Mouse (Mus musculus) lung, embryonic 16.5 days (tissue): ENCODE measurements around the gene Peli1. TPM values are rescaled to one million over a fixed set of nuclear protein-coding genes. Genes with fewer than 3 reads are reported as not detected.

Experiments
- ATAC-seq: fragments of 200-750 bp; cut with Nextera tagmentation; 2 replicates; pipeline ENCODE4 v1.8.0; 2017; ENCODE audit warnings: low read depth, mild to moderate bottlenecking, moderate library complexity
- H3K27ac ChIP-seq: fragments of 300-500 bp; sonication (generic); 2 replicates; pipeline ENCODE4 v1.5.1; 2014; ENCODE audit warnings: mild to moderate bottlenecking, control low read depth, low read length
- H3K27me3 ChIP-seq: fragments of 300-500 bp; sonication (generic); 2 replicates; pipeline ENCODE4 v1.6.1; 2014; ENCODE audit warnings: low read depth, low read length, mixed read lengths; ENCODE audit not compliant: control insufficient read depth, insufficient read depth
- H3K36me3 ChIP-seq: fragments of 300-500 bp; sonication (generic); 2 replicates; pipeline ENCODE4 v1.6.1; 2014; ENCODE audit warnings: low read length; ENCODE audit not compliant: control insufficient read depth, insufficient read depth
- H3K4me1 ChIP-seq: fragments of 300-500 bp; sonication (generic); replicated peaks from 2 replicates; pipeline ENCODE4 v1.6.1; 2014; ENCODE audit warnings: low read length, mixed read lengths; ENCODE audit not compliant: control insufficient read depth, insufficient read depth
- H3K4me2 ChIP-seq: fragments of 300-500 bp; sonication (generic); 2 replicates; pipeline ENCODE4 v1.6.1; 2014; ENCODE audit warnings: low read depth, low read length, control low read depth
- H3K4me3 ChIP-seq: fragments of 300-500 bp; sonication (generic); 2 replicates; pipeline ENCODE4 v1.5.1; 2014; ENCODE audit warnings: mild to moderate bottlenecking, low read length, control low read depth
- H3K9ac ChIP-seq: fragments of 300-500 bp; sonication (generic); 2 replicates; pipeline ENCODE4 v1.6.1; 2014; ENCODE audit warnings: low read length, control low read depth
- H3K9me3 ChIP-seq: fragments of 300-500 bp; sonication (generic); 2 replicates; pipeline ENCODE4 v1.6.1; 2016; ENCODE audit warnings: low read length; ENCODE audit not compliant: control insufficient read depth
- WGBS: fragments of 180-500 bp; shearing (Covaris S2); extraction: QIAGEN DNeasy Blood & Tissue Kit; methylation state at CpG from one replicate; pipeline ENCODE4 v1.1.7; 2014; 5-methylcytosine and 5-hydroxymethylcytosine counted together
- polyA plus RNA-seq: library from polyadenylated mRNA; unstranded; fragments of >200 nt; fragmentation: Nextera tagmentation; extraction: Ambion mirVana; gene quantifications from 2 replicates; pipeline ENCODE4 v1.2.1, GENCODE M21; 2015

Gene Peli1
- 47.9 and 49.4 TPM in 2 replicates for polyA plus RNA-seq

DNA sequence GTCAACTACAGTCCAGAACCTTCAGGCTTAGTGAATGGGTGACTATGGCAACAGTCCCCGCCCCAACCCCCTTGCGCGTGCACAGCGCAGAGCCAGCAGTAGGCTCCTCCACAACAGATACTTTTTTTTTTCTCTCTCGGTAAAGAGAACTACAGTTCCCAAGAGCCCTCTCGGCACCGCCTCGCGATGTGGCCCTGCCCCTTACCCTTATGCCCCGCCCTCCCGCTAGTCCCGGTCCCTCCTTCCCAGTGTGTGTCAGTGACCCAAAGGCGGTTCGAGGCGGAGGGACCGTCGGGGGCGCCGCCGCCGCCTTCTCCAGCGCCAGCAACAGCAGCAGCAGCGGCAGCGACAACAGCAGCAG, at the start of gene Peli1:
Gene Peli1 (plus strand): TSS at position 225 of the 361 bp plus-strand sequence.
- no peaks in the 10 kb centered on the region for H3K27me3 ChIP-seq
- H3K4me3 ChIP-seq, result peak within 1 kb of the TSS; percentile 86
- peak within 1 kb of the TSS; percentile 99 for H3K27ac ChIP-seq
- H3K36me3 ChIP-seq, result no peaks in the 10 kb centered on the region
- peak within 1 kb of the TSS; percentile 65 for H3K4me2 ChIP-seq
- peaks cover 13% of the 10 kb centered on the region for H3K4me1 ChIP-seq
- H3K9me3 ChIP-seq, result no peaks in the 10 kb centered on the region
- WGBS, result 0% methylated on average over 24 of the region's 24 CpGs
- peak; percentile 100 for ATAC-seq
- peak within 1 kb of the TSS; percentile 98 for H3K9ac ChIP-seq

DNA sequence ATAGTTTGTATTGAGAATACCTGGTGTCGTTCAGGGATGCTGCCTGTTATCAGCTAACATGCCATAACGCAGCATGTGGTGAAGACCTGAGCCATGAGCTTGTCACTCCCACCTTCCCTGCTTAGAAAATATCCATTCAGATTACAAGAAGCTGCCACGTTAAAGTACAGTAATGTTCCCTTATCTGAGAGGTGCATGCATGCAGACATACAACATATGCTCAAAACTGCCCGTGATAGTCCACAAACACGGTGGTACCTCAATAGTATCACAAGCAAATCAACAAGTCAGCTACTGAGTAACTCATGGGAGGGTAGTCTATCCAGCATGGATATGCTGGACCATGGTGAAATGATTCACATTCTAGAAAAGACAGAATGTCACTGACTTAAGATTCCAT, 48.5 kb upstream of the Peli1 start:
- no peak overlapping the region for H3K4me3 ChIP-seq
- H3K4me2 ChIP-seq, result no peak overlapping the region
- no peak overlapping the region for H3K9ac ChIP-seq
- no peaks in the 10 kb centered on the region for H3K4me1 ChIP-seq
- no peak for ATAC-seq
- WGBS, result 81% methylated on average over 5 of the region's 5 CpGs
- H3K27me3 ChIP-seq, result no peaks in the 10 kb centered on the region
- no peaks in the 10 kb centered on the region for H3K36me3 ChIP-seq
- no peak overlapping the region for H3K27ac ChIP-seq
- H3K9me3 ChIP-seq, result no peaks in the 10 kb centered on the region

DNA sequence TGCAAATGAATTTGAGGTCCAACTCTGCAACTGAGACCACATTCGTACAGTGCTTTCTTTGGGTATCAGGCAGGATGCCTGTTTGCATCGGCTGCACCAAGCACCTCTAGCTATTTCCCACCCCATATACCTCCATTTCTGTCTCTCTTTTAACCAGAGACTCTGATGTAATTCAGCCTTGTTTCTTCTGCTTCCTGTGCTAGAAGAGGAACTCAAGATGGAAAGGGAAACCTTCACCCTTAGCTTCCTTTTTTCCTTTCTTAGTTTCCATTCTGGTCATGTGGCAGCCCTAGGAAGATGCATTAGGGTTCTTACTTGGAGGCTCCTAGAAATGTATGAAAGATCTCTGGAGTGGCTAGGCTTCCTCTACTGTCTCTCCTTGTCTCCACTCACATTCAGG, 44.9 kb upstream of the Peli1 start:
- Histone ChIP-seq H3K4me2 (no peak overlapping the region), H3K36me3 (no peaks in the 10 kb centered on the region), H3K27me3 (no peaks in the 10 kb centered on the region), H3K27ac (no peak overlapping the region), H3K4me1 (no peaks in the 10 kb centered on the region), H3K4me3 (no peak overlapping the region), H3K9ac (no peak overlapping the region), H3K9me3 (no peaks in the 10 kb centered on the region)
- ATAC-seq, result no peak
- WGBS, result 85% methylated on average over 2 of the region's 2 CpGs

DNA sequence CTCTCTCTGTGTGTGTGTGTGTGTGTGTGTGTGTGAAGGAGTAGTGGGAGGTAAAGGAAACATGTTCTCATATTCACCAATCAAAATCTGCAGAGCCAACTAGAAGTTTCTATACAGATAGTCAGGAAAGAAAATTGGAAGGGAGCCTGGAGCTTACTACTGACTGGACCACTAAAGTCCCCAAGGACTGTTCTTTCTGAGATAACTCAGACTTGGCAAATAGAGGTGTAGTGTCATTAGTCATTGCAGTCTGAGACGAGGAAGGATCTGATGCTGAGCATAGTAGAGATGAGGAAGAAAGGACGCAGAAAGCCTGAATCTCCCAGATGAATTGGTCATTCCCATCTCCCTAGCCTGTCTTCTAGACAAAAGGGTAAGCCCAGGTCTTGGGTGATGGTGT, 43.2 kb upstream of the Peli1 start:
- WGBS, result 57% methylated on average over 2 of the region's 2 CpGs
- Histone ChIP-seq H3K9ac (no peak overlapping the region), H3K27ac (no peak overlapping the region), H3K4me1 (no peaks in the 10 kb centered on the region), H3K9me3 (no peaks in the 10 kb centered on the region), H3K4me3 (no peak overlapping the region), H3K27me3 (no peaks in the 10 kb centered on the region), H3K4me2 (no peak overlapping the region), H3K36me3 (no peaks in the 10 kb centered on the region)
- no peak for ATAC-seq

DNA sequence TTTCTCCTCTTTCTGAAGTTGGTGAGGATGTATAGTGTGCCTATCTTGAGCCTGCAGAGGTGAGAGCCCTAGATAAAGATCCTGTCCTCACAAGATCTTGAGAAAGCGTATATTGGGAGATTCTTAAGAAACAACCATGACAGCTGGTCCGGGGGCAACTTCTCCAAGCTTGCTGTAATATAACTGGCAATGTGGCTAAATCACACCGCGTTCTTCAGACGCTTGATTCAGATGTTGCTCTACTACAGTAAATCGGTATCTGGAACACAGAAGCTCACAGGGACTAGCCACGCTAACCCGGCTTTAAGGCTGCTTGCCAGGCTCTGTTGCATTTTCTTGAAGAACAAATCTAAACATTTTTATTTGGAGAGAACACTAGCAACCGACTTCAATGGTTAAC, 39.4 kb upstream of the Peli1 start:
- no peaks in the 10 kb centered on the region for H3K27me3 ChIP-seq
- H3K9ac ChIP-seq, result no peak overlapping the region
- 63% methylated on average over 9 of the region's 9 CpGs for WGBS
- no peak overlapping the region for H3K4me3 ChIP-seq
- no peaks in the 10 kb centered on the region for H3K9me3 ChIP-seq
- no peaks in the 10 kb centered on the region for H3K36me3 ChIP-seq
- no peak overlapping the region for H3K27ac ChIP-seq
- H3K4me2 ChIP-seq, result no peak overlapping the region
- ATAC-seq, result no peak
- H3K4me1 ChIP-seq, result no peaks in the 10 kb centered on the region

DNA sequence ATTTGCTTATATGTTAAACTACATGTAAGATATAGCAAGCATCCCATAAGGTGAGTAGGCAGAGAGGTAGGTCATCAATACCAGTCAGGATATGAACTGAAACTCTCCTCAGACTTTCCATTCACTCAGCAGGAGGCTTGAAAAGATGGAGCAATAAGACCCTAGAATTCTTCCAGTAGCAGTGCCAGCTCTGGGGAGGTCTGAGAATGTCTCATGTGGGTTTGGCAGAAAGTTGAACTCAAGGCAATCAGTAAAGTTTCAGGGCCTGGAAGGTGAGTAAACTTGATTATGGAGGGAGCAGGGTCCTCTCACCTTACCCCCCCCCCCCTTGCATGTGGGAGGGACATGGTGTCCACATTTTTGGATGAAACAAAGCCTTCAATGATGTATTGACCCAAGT, 36.5 kb upstream of the Peli1 start:
- no peak for ATAC-seq
- H3K4me1 ChIP-seq, result 0 out of 2 replicates have a peak, but pooled peaks cover 4% of the 10 kb centered on the region
- H3K27ac ChIP-seq, result no peak overlapping the region
- no peaks in the 10 kb centered on the region for H3K9me3 ChIP-seq
- no peak overlapping the region for H3K4me3 ChIP-seq
- H3K9ac ChIP-seq, result no peak overlapping the region
- H3K4me2 ChIP-seq, result no peak overlapping the region
- H3K27me3 ChIP-seq, result no peaks in the 10 kb centered on the region
- no peaks in the 10 kb centered on the region for H3K36me3 ChIP-seq

DNA sequence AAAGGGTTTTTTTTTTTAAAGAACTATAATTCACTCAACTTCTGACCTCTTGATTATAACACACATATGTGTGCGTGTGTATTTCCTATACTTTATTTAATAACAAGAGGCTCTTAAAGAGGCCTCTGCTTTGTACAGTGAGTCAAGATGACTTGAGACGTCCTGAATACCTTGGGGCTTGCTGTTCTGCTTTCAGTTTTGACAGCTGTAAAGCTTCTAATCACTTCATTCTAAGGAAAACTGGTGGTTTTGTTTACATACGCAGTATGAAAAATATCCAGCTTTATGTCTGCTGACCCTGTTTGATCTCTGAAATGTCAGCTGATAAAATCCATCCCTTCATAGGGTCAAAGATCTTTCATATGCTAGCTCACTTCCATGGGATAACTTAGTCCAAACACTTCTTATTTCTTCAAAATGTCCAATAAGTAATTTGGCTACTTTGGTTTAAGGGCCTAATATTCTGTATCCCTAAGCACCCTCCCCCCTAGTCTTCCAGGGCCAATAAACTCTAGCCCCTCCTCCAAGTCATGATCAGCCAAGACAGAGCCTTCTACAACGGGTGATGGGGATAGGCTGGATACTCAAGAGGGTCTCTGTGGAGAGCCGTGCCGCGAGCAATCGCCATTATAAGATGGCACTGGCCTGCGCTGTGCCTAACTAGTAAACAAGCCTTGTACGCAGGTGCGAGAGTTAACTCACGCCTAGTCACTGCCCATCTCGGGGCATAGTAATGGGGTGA, 34.8 kb upstream of the Peli1 start:
- Histone ChIP-seq H3K36me3 (no peaks in the 10 kb centered on the region), H3K27me3 (no peaks in the 10 kb centered on the region), H3K27ac (0 out of 2 replicates have a peak overlapping the region, but pooled peaks have one; percentile 17), H3K9ac (no peak overlapping the region), H3K4me3 (no peak overlapping the region), H3K4me1 (peaks cover 4% of the 10 kb centered on the region), H3K4me2 (no peak overlapping the region), H3K9me3 (no peaks in the 10 kb centered on the region)
- WGBS, result 65% methylated on average over 13 of the region's 13 CpGs
- ATAC-seq, result peak; percentile 82

DNA sequence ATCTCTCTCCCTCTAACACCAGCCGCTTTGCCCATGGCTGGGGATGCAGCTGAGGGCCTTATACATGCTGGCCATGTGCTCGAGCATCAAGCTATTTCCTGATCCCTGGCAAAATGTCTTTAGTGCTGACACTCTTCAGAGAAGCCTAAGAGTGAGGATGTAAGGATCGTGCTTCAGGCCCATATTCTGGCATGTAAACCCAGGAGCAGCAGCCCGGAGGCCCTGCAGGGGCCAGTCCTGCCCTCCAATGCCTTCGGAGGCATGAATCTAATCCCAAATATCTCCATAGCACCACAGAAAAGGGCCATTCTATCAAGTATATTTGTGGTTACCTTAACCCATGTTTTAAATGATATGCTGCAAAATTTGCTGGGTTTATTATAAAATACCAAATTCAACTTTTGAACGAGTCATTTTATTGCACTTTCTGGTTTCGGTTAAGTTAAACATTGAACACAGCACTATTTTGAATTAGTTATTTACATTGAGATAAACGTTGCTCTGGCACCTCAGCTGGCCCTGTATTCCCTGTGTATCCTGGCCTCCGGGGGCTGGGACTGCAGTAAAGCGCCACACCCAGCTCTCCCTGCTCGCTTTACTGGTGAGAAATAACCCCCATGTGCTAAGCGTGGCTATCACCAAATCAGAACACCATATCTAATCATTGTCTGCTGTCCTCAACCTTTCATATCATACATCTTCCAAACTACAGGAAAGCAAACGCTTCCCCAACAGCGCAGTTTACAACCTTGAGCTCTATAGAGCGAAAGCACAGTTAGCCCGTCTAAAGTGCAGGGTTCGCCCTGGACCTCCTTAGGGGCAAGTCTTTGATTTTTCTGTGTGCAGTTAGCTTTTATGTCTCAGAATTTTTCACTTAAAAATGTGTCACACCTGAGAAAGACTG, 33.3 kb upstream of the Peli1 start:
- Histone ChIP-seq H3K36me3 (no peaks in the 10 kb centered on the region), H3K9me3 (no peaks in the 10 kb centered on the region), H3K4me1 (peaks cover 4% of the 10 kb centered on the region), H3K27me3 (no peaks in the 10 kb centered on the region), H3K4me3 (no peak overlapping the region), H3K27ac (no peak overlapping the region), H3K4me2 (no peak overlapping the region), H3K9ac (no peak overlapping the region)
- no peak for ATAC-seq
- WGBS, result 46% methylated on average over 17 of the region's 17 CpGs

DNA sequence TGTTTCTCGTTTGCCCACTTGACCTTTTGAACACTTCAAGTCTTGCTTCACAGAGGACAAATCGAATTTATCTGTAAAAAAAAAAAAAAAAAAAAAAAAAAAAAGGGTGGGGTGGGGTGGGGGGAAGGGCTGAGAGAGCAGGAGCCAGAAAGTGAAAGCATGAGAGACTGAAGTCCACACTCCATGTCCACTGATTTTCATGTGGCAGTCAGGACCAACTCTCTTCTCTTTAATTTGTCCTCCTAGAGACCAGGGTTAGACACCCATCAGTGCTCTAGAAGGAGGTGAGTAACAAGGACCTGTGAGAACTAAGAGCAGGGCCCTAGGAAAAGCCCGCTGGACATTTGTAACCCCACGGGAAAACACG, 32.7 kb upstream of the Peli1 start:
- peaks cover 4% of the 10 kb centered on the region for H3K4me1 ChIP-seq
- H3K9ac ChIP-seq, result no peak overlapping the region
- WGBS, result 69% methylated on average over 5 of the region's 5 CpGs
- H3K27me3 ChIP-seq, result no peaks in the 10 kb centered on the region
- no peak overlapping the region for H3K4me3 ChIP-seq
- H3K36me3 ChIP-seq, result no peaks in the 10 kb centered on the region
- no peak for ATAC-seq
- H3K4me2 ChIP-seq, result no peak overlapping the region
- no peaks in the 10 kb centered on the region for H3K9me3 ChIP-seq
- H3K27ac ChIP-seq, result no peak overlapping the region
